Mouse (Mus musculus) olfactory bulb, adult 2 months (tissue): ENCODE measurements at regions not wholly inside any gene's neighbourhood (a gene's known extent, or its start where the extent isn't known, plus 50 kb on each side); places are given as distances from the start of the nearest gene placed in this dataset.

Source experiments
- CTCF ChIP-seq: fragments of 200-500 bp; IDR thresholded peaks from 2 replicates; pipeline ENCODE4 v1.5.1; 2012; ENCODE audit warnings: low read depth, mild to moderate bottlenecking, low read length, moderate library complexity; ENCODE audit not compliant: insufficient read depth
- POLR2A ChIP-seq: fragments of 200-500 bp; IDR thresholded peaks from 2 replicates; pipeline ENCODE4 v1.6.1; 2012; ENCODE audit warnings: mild to moderate bottlenecking, low read depth, low read length, moderate library complexity; ENCODE audit not compliant: insufficient read depth

- no peak for TF ChIP-seq CTCF
- TF ChIP-seq POLR2A = no peak
These were observed 198.1 kb upstream of the Zfp703 start for GRCm38 (mm10) chr8:26778917-26779537.
